Mouse (Mus musculus) naive thymus-derived CD4-positive, alpha-beta T cell, adult 5 months (primary cell): ENCODE data around the gene Fam170b. TPM values are rescaled to one million over a fixed set of nuclear protein-coding genes. Genes with fewer than 3 reads are reported as not detected.

Source experiments
- polyA plus RNA-seq: library from polyadenylated mRNA; unstranded; fragments of 100-300 nt; shearing (Covaris generic); gene quantifications from one replicate; pipeline ENCODE4 v1.2.1, GENCODE M21; 2017

Gene Fam170b
- polyA plus RNA-seq, result not detected

DNA sequence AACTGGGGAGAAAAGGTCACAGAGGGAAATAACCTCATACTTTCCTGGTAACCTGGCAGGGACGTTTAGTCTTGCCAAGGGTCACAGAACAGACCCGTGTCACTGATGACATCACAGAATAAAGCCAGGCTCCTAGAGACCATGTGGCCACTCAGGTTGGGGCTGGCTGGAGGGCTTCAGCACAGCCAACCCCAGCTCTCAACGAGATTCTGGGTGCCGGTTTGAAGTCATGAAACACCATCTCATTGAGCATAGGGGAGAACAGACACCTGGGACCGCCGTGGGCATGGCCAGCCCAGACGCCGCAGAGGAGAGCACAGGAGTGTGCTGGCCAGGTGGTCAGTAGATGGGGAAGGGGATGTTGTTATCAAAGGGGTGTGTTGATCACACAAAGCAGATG, at the start of gene Fam170b:
Gene Fam170b, plus strand, starts transcription at position 116 of the 400 bp plus-strand sequence.

DNA sequence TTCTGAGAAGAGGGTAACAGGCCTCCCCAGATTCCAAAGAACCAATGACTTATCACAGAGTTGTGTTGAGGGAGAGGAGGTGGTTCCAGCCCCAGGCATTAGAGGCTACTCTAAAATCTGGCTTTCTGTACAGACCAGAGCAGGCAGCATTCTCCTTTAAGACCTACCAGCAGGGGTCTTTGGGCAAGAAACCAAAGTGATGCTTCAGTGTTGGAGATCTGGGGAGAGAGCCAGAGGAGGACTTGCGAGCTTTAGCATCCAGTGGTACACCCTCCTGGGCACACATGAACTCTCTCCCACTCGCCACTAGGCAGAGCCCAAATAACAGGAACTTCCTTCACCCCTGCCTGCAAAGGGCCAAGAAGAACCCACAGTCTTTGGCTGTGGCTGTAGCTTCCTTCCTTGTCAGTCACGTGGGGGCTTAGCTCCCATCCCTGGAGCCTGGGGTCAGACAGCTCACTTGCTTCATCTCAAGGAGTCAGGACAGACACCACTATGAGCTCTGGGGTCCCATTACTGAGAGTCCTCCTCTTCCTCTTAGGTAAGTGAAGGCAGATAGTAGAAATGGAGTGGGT, 48.1 kb upstream of the Fam170b start, which contains the start of gene Tmem273:
Gene Tmem273, plus strand, starts transcription at position 408 of the 575 bp plus-strand sequence.

DNA sequence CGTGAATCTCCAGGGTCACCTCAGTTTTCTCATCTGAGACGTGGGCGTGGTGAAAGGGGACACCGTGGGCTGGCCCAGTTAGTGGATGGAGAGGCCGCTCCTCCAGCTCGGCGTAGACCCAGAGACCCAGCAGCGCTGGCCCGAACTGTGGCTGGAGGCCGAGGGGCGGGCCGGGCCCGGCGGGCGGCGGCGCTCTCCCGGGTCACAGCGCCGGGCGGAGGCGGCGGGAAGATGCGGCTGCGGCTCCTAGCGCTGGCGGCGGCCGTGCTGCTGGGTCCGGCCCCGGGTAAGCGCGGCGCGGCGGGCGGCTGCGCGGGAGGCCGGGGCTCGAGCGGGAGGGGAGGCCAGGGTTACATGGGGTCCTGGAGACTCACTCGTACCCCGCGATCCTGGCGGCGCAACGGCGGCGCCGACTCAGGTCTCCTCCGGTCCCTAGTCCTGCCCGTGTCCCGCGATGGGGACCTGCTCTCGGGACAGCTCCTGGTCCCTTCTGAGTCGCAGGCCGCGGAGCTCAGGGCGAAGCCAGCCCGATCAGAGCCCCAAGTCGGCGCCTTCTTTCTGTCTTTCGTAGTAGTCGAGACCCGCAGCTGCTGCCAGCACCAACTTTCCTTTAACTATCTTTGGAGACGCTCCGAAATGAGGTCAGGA, 23.0 kb downstream of the Fam170b start, which contains the start of gene Vstm4:
Gene Vstm4, plus strand, starts transcription at position 76 of the 648 bp plus-strand sequence.

Other genes with a start within 250 kb of the Fam170b start
- not detected for gene Prrxl1, start 234.6 kb upstream of the Fam170b start, polyA plus RNA-seq
- not detected for gene 3425401B19Rik, start 148.7 kb upstream of the Fam170b start, polyA plus RNA-seq
- not detected for gene Tmem273, start 48.0 kb upstream of the Fam170b start, polyA plus RNA-seq
- gene Vstm4, start 22.8 kb downstream of the Fam170b start, polyA plus RNA-seq, result not detected
- not detected for gene Lrrc18, start 157.4 kb downstream of the Fam170b start, polyA plus RNA-seq